8 mouse cellular contexts compared by ENCODE assay signal in genomic region chr13:6647992-6648668, GRCm38 (mm10). TPM values are rescaled to one million over a fixed set of nuclear protein-coding genes. Genes with fewer than 3 reads are reported as not detected.
DNase-seq lines count a peak whose midpoint lies in the region; ATAC-seq and TF ChIP-seq lines count a peak whose summit lies in the region.

No protein-coding gene starts in this region.

- DNase-seq in kidney, postnatal 0 days (ENCODE audit: low spot score) = no peak
- DNase-seq in kidney, adult 11 months = no peak
- no peak for DNase-seq in Patski (ENCODE audit: low read depth, low spot score)
- DNase-seq in cerebellum, postnatal 36 days = peak; percentile 40 to 48
- DNase-seq in spleen, postnatal 4 days (ENCODE audit: low spot score in 2 of 2) = no peak
- DNase-seq in thymus, postnatal 0 days (ENCODE audit: low spot score) = no peak

- H3K4me1 ChIP-seq in kidney, postnatal 0 days (replicated peaks; ENCODE audit: insufficient read depth, low read length) = 0 out of 2 replicates have a peak, but pooled peaks cover 9% of the 10 kb centered on the region
- H3K4me1 ChIP-seq in intestine, embryonic 16.5 days (ENCODE audit: control insufficient read depth, insufficient read depth, low read length) = peaks cover 10% of the 10 kb centered on the region; the same call in 1 of the 2 replicates
- H3K4me1 ChIP-seq in neural tube, embryonic 12.5 days = peaks cover 8% of the 10 kb centered on the region; the same call in 1 of the 2 replicates

- peak overlapping the region; percentile 63 for H3K4me3 ChIP-seq in kidney, postnatal 0 days (replicated peaks; ENCODE audit: low read depth, low read length)
- H3K4me3 ChIP-seq in intestine, embryonic 16.5 days (ENCODE audit: low read length) = peak overlapping the region; percentile 81
- H3K4me3 ChIP-seq in neural tube, embryonic 12.5 days = peak overlapping the region; percentile 56

- in situ Hi-C loops in Patski (cut with MboI; ENCODE audit: low pct_unique_long_range_greater_than_20kb) = no loop called here

- POLR2A ChIA-PET in Patski (lab: Charles Lee) = interaction anchor here (1.0 to 1.5 kb wide), 5 partner anchors 14 to 70 kb away, joined by 3 to 4 read pairs (median 3); no protein-coding TSS in a partner anchor

- peak overlapping the region; percentile 51; the same call in 1 of the 2 replicates for H3K27ac ChIP-seq in kidney, postnatal 0 days
- peak overlapping the region; percentile 68 for H3K27ac ChIP-seq in intestine, embryonic 16.5 days (ENCODE audit: low read length)
- H3K27ac ChIP-seq in neural tube, embryonic 12.5 days = no peak overlapping the region

- no peaks in the 10 kb centered on the region for H3K36me3 ChIP-seq in kidney, postnatal 0 days (ENCODE audit: insufficient read depth, low read length)
- H3K36me3 ChIP-seq in intestine, embryonic 16.5 days (ENCODE audit: control insufficient read depth, insufficient read depth, low read length) = no peaks in the 10 kb centered on the region
- H3K36me3 ChIP-seq in neural tube, embryonic 12.5 days = no peaks in the 10 kb centered on the region

- peak; percentile 41 for ATAC-seq in kidney, postnatal 0 days (replicated peaks; ENCODE audit: low FRiP score, low read depth)
- ATAC-seq in Patski = peak; percentile 32
- peak; percentile 39 for ATAC-seq in intestine, embryonic 16.5 days
- ATAC-seq in neural tube, embryonic 12.5 days (ENCODE audit: low FRiP score, low read depth) = peak; percentile 60

- no peak for TF ChIP-seq CTCF in kidney, postnatal 0 days (IDR thresholded peaks at IDR 0.05; ENCODE audit: low read depth)
- no peak for TF ChIP-seq CTCF in Patski (IDR thresholded peaks at IDR 0.05)

- H3K9me3 ChIP-seq in kidney, postnatal 0 days (replicated peaks; ENCODE audit: low read length) = no peaks in the 10 kb centered on the region
- H3K9me3 ChIP-seq in intestine, embryonic 16.5 days (ENCODE audit: control insufficient read depth, low read length) = no peaks in the 10 kb centered on the region
- H3K9me3 ChIP-seq in neural tube, embryonic 12.5 days = no peaks in the 10 kb centered on the region

- under 1% methylated on average over 28 of the region's 28 CpGs for WGBS in kidney, postnatal 0 days
- under 1% methylated on average over 28 of the region's 28 CpGs for WGBS in intestine, embryonic 16.5 days
- WGBS in neural tube, embryonic 12.5 days = 1% methylated on average over 28 of the region's 28 CpGs

- CTCF ChIA-PET in Patski (lab: Charles Lee) = interaction anchor here (1.4 to 2.9 kb wide), 5 partner anchors 10 to 35 kb away, joined by 4 to 7 read pairs (median 5); no protein-coding TSS in a partner anchor

- H3K9ac ChIP-seq in kidney, postnatal 0 days (ENCODE audit: low read depth, low read length) = peak overlapping the region; percentile 73
- peak overlapping the region; percentile 66 for H3K9ac ChIP-seq in intestine, embryonic 16.5 days (ENCODE audit: low read depth, low read length)
- peak overlapping the region; percentile 65 for H3K9ac ChIP-seq in neural tube, embryonic 12.5 days

- H3K4me2 ChIP-seq in kidney, postnatal 0 days (ENCODE audit: low read length) = peak overlapping the region; percentile 100
- H3K4me2 ChIP-seq in intestine, embryonic 16.5 days (ENCODE audit: low read depth, low read length) = peak overlapping the region; percentile 98
- peak overlapping the region; percentile 100 for H3K4me2 ChIP-seq in neural tube, embryonic 12.5 days (replicated peaks)

- H3K27me3 ChIP-seq in kidney, postnatal 0 days (ENCODE audit: insufficient read depth, low read length) = no peaks in the 10 kb centered on the region
- no peaks in the 10 kb centered on the region for H3K27me3 ChIP-seq in Patski
- no peaks in the 10 kb centered on the region for H3K27me3 ChIP-seq in intestine, embryonic 16.5 days (replicated peaks; ENCODE audit: control insufficient read depth, insufficient read depth, low read length)
- no peaks in the 10 kb centered on the region for H3K27me3 ChIP-seq in neural tube, embryonic 12.5 days (replicated peaks)

RNA-seq across cellular contexts. Expression of gene Pfkp, which starts 0.4 kb away (rescaled TPM):
- polyA plus RNA-seq in kidney, postnatal 0 days (2015; fragmentation: Nextera tagmentation; extraction: Ambion mirVana) = 40.8 and 42.8 TPM in 2 replicates
- 220 TPM for polyA plus RNA-seq in Patski (2021)
- polyA plus RNA-seq in intestine, embryonic 16.5 days (2015; fragmentation: Nextera tagmentation; extraction: Ambion mirVana) = 121 and 130 TPM in 2 replicates
- 96.9 and 105 TPM in 2 replicates for polyA plus RNA-seq in neural tube, embryonic 12.5 days (2016; fragmentation: Nextera tagmentation; extraction: Ambion mirVana)
- polyA plus RNA-seq in thymus, postnatal 0 days (2015; fragmentation: Nextera tagmentation; extraction: Ambion mirVana) = 61.7 and 67.7 TPM in 2 replicates

Comparison
In these comparisons a context has a peak if more than half of its experiments do, and no peak if none do; other contexts are left out.
1. DNase-seq: peak in cerebellum, postnatal 36 days (2 of 2); none in kidney, postnatal 0 days (single experiment), kidney, adult 11 months (single experiment), Patski (single experiment), spleen, postnatal 4 days (0 of 2) and thymus, postnatal 0 days (single experiment).
2. Peak in every context shown above with its lines, with median percentiles within 50 percentile points of each other: ATAC-seq, H3K4me2 ChIP-seq, H3K4me3 ChIP-seq and H3K9ac ChIP-seq.